Mouse (Mus musculus) hindbrain, embryonic 13.5 days (tissue): ENCODE measurements around the gene Abca7. TPM values are rescaled to one million over a fixed set of nuclear protein-coding genes. Genes with fewer than 3 reads are reported as not detected.
"Not testable (repeated sequence)": the region's sequence is repeated elsewhere in the genome, so short reads cannot be mapped to it uniquely, and the experiment has no call there.

Source experiments
- ATAC-seq: fragments of 200-750 bp; cut with Nextera tagmentation; 2 replicates; pipeline ENCODE4 v1.8.0; 2017; ENCODE audit warnings: moderate TSS enrichment; ENCODE audit not compliant: low FRiP score
- H3K27ac ChIP-seq: fragments of 300-500 bp; sonication (generic); 2 replicates; pipeline ENCODE4 v1.5.1; 2015; ENCODE audit warnings: inconsistent platforms, mild to moderate bottlenecking, moderate library complexity
- H3K27me3 ChIP-seq: fragments of 300-500 bp; sonication (generic); 2 replicates; pipeline ENCODE4 v1.6.1; 2015; ENCODE audit warnings: mild to moderate bottlenecking, inconsistent platforms
- H3K36me3 ChIP-seq: fragments of 300-500 bp; sonication (generic); 2 replicates; pipeline ENCODE4 v1.6.1; 2015; ENCODE audit warnings: mild to moderate bottlenecking, inconsistent platforms
- H3K4me1 ChIP-seq: fragments of 300-500 bp; sonication (generic); replicated peaks from 2 replicates; pipeline ENCODE4 v1.6.1; 2015; ENCODE audit warnings: inconsistent platforms
- H3K4me2 ChIP-seq: fragments of 300-500 bp; sonication (generic); 2 replicates; pipeline ENCODE4 v1.6.1; 2015; ENCODE audit warnings: inconsistent platforms, mild to moderate bottlenecking, moderate library complexity
- H3K4me3 ChIP-seq: fragments of 300-500 bp; sonication (generic); 2 replicates; pipeline ENCODE4 v1.5.1; 2015; ENCODE audit warnings: mild to moderate bottlenecking, inconsistent platforms
- H3K9ac ChIP-seq: fragments of 300-500 bp; sonication (generic); 2 replicates; pipeline ENCODE4 v1.6.1; 2015; ENCODE audit warnings: mild to moderate bottlenecking, inconsistent platforms
- H3K9me3 ChIP-seq: fragments of 300-500 bp; sonication (generic); 2 replicates; pipeline ENCODE4 v1.6.1; 2016; ENCODE audit warnings: inconsistent platforms
- WGBS: fragments of 180-500 bp; shearing (Covaris S2); methylation state at CpG from one replicate; pipeline ENCODE4 v1.1.7; 2015; 5-methylcytosine and 5-hydroxymethylcytosine counted together
- polyA plus RNA-seq: library from polyadenylated mRNA; unstranded; fragments of >200 nt; fragmentation: Nextera tagmentation; extraction: Ambion mirVana; gene quantifications from 2 replicates; pipeline ENCODE4 v1.2.1, GENCODE M21; 2015

The Abca7 gene
- polyA plus RNA-seq, 1 experiment from 2014 or later, result 6.1 TPM

DNA sequence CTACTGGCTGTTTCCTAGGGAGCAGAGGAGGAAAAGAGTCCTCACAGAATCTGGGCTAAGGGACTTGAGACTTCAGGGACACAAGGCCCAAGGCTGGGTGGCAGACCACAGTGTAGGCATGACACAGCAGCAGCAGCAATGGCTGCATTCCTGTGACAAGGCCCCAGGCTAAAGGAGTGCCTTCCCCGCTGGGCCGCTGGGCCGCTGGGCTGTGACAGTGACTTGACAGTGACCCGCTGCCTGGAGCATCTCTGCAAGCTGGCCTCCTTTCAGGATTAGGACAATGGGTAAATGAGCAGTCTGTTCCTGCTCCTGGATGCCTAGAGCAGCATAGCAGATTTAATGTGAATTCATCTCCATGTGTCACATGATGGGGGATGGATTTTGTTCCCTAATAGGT is 47.8 kb downstream of the Abca7 start:
- H3K36me3 ChIP-seq, result no peaks in the 10 kb centered on the region
- H3K4me1 ChIP-seq, result peaks cover 19% of the 10 kb centered on the region
- 10% methylated on average over 4 of the region's 4 CpGs for WGBS
- H3K4me2 ChIP-seq, result no peak overlapping the region
- peak overlapping the region; percentile 8 for H3K27ac ChIP-seq
- no peak overlapping the region; the same call in 1 of the 2 replicates for H3K9ac ChIP-seq
- no peaks in the 10 kb centered on the region for H3K9me3 ChIP-seq
- no peak overlapping the region for H3K4me3 ChIP-seq
- ATAC-seq, result no peak
- no peaks in the 10 kb centered on the region for H3K27me3 ChIP-seq

DNA sequence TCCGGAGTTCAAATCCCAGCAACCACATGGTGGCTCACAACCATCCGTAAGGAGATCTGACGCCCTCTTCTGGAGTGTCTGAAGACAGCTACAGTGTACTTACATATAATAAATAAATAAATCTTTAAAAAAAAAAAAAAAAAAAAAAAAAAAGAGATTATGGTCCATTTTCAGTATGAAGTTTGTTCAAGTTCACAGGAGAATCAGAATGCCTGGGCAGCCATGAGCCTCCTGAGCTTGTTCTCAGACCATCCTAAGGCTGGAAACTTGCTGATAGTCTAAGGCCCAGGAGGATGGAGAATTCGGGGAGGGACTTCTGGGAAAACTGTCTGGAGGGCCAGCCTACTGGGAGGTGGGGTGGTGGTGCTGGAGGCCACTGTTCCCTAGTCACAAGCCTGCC is 49.1 kb downstream of the Abca7 start:
- H3K9ac ChIP-seq, H3K4me3 ChIP-seq, H3K9me3 ChIP-seq, H3K27ac ChIP-seq, H3K36me3 ChIP-seq, ATAC-seq, H3K27me3 ChIP-seq, H3K4me2 ChIP-seq: not testable (repeated sequence)
- H3K4me1 ChIP-seq, result peaks cover 18% of the 10 kb centered on the region
- WGBS, result 83% methylated on average over 3 of the region's 4 CpGs

DNA sequence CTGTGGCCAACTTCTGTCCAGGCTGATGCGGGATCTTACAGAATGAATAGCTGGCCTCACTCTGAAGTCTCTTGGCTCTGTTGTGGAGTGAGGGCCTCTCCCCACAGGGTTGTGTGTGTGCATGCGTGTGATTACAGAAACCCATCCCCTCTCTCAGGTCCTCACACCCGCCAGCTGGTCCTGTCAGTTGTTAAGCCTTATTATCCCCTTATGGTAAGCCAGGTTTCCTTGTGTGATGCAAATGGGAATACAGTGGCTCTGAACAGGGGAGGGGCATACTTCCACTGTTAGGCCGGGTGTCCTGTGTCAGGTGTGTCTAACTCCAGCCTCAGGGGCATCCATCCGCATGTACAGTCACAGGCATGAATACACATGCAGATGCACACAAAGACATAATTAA is 49.5 kb downstream of the Abca7 start:
- no peak for ATAC-seq
- Histone ChIP-seq H3K4me1 (peaks cover 18% of the 10 kb centered on the region), H3K9me3 (no peaks in the 10 kb centered on the region), H3K4me2 (no peak overlapping the region), H3K36me3 (no peaks in the 10 kb centered on the region), H3K4me3 (no peak overlapping the region), H3K27me3 (0 out of 2 replicates have a peak, but pooled peaks cover 5% of the 10 kb centered on the region), H3K9ac (no peak overlapping the region), H3K27ac (no peak overlapping the region)
- WGBS, result 76% methylated on average over 5 of the region's 5 CpGs

DNA sequence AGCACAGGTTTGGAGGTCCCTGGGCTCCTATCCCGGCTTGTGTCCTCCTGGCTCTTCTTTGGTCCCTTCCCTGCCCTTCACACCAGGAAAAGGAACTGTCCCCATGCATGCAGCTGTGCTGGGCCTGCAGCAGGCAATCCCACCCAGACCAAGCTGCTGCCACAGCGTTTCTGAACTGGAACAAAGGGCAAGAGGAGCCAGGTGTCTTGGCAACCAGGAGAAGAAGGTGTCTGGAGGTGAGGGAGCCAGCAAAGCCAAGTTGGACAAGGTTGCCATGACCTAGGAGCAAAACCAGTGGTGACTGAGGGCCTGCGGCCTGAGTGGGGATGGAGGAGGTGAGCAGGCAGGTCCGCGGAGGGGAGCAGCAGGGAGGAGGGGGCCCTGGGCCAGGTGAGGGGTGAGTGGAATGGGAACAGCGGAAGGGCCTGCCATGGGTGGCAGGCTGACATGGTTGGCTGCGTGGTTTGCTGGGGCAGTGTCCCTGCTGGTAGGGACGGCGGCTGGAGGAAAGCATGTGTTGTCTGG is 50.8 kb downstream of the Abca7 start, which contains the start of gene Gpx4:
Gene Gpx4, plus strand, starts transcription at position 126 of the 525 bp plus-strand sequence.
- H3K9me3 ChIP-seq, result no peaks in the 10 kb centered on the region
- H3K27me3 ChIP-seq, result 0 out of 2 replicates have a peak, but pooled peaks cover 5% of the 10 kb centered on the region
- peak within 1 kb of the TSS; percentile 31 for H3K9ac ChIP-seq
- no peaks in the 10 kb centered on the region for H3K36me3 ChIP-seq
- H3K4me1 ChIP-seq, result peaks cover 18% of the 10 kb centered on the region
- no peak within 1 kb of the TSS for H3K4me2 ChIP-seq
- H3K4me3 ChIP-seq, result no peak within 1 kb of the TSS
- H3K27ac ChIP-seq, result 0 out of 2 replicates have a peak within 1 kb of the TSS, but pooled peaks have one; percentile 60
- 47% methylated on average over 9 of the region's 9 CpGs for WGBS
- ATAC-seq, result no peak

GRCm38 (mm10) chr10:80048396-80048795 is 52.1 kb downstream of the Abca7 start:
- H3K9ac ChIP-seq, result no peak overlapping the region
- H3K9me3 ChIP-seq, result no peaks in the 10 kb centered on the region
- H3K4me1 ChIP-seq, result peaks cover 24% of the 10 kb centered on the region
- H3K4me2 ChIP-seq, result no peak overlapping the region
- H3K4me3 ChIP-seq, result no peak overlapping the region
- H3K27ac ChIP-seq, result peak overlapping the region; percentile 60; the same call in 1 of the 2 replicates
- H3K27me3 ChIP-seq, result 0 out of 2 replicates have a peak, but pooled peaks cover 5% of the 10 kb centered on the region
- ATAC-seq, result no peak
- no peaks in the 10 kb centered on the region for H3K36me3 ChIP-seq
- WGBS, result 8% methylated on average over 5 of the region's 5 CpGs

DNA sequence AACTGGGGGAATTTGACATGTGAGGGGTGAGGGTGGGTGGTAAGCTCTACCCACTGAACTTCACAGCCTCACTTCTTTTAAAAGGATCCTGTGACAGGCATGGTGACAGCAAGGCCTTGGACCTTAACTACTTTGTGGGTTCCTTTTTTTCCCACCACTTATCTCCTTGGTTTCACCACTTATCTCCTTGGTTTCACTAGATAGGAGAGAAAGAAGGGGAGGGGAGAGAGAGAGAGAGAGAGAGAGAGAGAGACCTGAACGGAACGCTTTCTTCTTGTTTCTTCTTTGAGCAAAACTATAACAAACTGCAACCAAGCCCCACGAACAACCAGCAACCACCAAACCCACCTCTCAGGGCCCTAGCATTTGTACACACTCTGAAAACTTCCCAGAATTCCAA is 52.5 kb downstream of the Abca7 start:
- WGBS, result 67% methylated on average over 3 of the region's 3 CpGs
- Histone ChIP-seq H3K9me3 (no peaks in the 10 kb centered on the region), H3K4me2 (no peak overlapping the region), H3K27ac (peak overlapping the region; percentile 60; the same call in 1 of the 2 replicates), H3K9ac (no peak overlapping the region), H3K27me3 (0 out of 2 replicates have a peak, but pooled peaks cover 5% of the 10 kb centered on the region), H3K4me1 (peaks cover 24% of the 10 kb centered on the region), H3K36me3 (no peaks in the 10 kb centered on the region), H3K4me3 (no peak overlapping the region)
- no peak for ATAC-seq

DNA sequence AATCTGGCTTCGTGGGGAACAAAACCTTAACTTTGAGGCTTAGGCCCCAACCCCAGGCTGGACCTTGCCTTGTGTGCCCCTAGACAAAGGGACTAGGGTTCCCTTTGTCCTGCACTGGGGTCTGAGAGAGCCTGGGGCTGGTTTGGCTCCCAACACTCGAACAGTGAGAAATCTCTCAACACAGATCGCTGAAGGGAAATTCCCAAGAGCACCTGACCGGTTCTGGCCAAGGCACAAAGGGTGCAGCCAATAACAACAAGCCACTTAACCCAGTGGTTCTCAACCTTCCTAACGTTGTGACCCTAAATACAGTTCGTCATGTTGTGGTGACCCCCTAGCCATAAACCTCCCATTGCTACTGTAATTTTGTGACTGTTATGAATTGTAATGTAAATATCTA is 54.0 kb downstream of the Abca7 start:
- 0 out of 2 replicates have a peak, but pooled peaks cover 5% of the 10 kb centered on the region for H3K27me3 ChIP-seq
- H3K27ac ChIP-seq, result no peak overlapping the region
- H3K4me2 ChIP-seq, result no peak overlapping the region
- peaks cover 35% of the 10 kb centered on the region for H3K4me1 ChIP-seq
- H3K4me3 ChIP-seq, result no peak overlapping the region
- H3K36me3 ChIP-seq, result no peaks in the 10 kb centered on the region
- WGBS, result 21% methylated on average over 6 of the region's 6 CpGs
- H3K9me3 ChIP-seq, result no peaks in the 10 kb centered on the region
- H3K9ac ChIP-seq, result peak overlapping the region; percentile 46
- no peak for ATAC-seq

DNA sequence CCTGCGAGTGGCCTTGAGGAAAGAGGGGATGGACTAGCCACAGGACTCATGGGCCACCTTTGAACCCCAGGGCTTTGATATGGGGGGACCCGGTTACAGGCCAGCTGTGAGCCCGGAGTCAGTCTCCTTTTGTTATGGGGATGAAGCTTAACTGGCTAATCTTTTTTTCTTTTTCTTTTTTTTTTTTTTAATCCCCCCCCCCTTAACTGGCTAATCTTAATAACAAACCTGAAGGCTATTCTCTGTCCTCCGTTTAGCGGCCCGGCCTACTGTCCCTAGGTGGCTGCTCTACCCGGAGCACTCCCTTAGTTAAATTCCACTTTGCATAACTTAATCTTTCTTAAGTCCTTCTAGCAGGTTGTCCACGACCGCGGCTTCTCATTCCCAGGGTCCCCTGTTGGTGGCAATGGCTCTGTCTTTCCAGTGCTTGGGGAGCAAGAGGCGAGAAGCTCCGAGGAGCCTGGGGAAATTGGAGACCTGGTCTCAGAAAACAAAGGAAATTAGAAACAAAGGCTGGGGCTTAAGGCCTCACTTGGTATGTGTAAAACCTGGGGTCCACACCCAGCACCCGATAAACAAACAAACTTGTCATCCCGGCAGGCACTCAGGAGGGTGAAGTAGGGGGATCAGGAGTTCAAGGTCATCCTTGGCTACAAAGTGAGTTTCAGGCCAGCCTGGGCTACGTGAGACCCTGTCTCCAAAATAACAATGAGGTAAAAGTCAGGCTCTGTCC is 54.8 kb downstream of the Abca7 start:
- Histone ChIP-seq H3K27ac (0 out of 2 replicates have a peak overlapping the region, but pooled peaks have one; percentile 5), H3K9ac (0 out of 2 replicates have a peak overlapping the region, but pooled peaks have one; percentile 46), H3K4me1 (peaks cover 42% of the 10 kb centered on the region), H3K27me3 (0 out of 2 replicates have a peak, but pooled peaks cover 5% of the 10 kb centered on the region), H3K4me3 (no peak overlapping the region), H3K9me3 (no peaks in the 10 kb centered on the region), H3K4me2 (no peak overlapping the region), H3K36me3 (peaks cover 6% of the 10 kb centered on the region)
- WGBS, result 16% methylated on average over 15 of the region's 15 CpGs
- ATAC-seq, result no peak

- H3K36me3 ChIP-seq, result peaks cover 12% of the 10 kb centered on the region
- peak overlapping the region; percentile 40; the same call in 1 of the 2 replicates for H3K27ac ChIP-seq
- H3K27me3 ChIP-seq, result 0 out of 2 replicates have a peak, but pooled peaks cover 5% of the 10 kb centered on the region
- 32% methylated on average over 14 of the region's 14 CpGs for WGBS
- no peak overlapping the region for H3K4me3 ChIP-seq
- no peak overlapping the region for H3K4me2 ChIP-seq
- H3K9ac ChIP-seq, result no peak overlapping the region
- no peaks in the 10 kb centered on the region for H3K9me3 ChIP-seq
- no peak for ATAC-seq
- peaks cover 46% of the 10 kb centered on the region for H3K4me1 ChIP-seq
Observed at GRCm38 (mm10) chr10:80051618-80052373, 55.5 kb downstream of the Abca7 start.

DNA sequence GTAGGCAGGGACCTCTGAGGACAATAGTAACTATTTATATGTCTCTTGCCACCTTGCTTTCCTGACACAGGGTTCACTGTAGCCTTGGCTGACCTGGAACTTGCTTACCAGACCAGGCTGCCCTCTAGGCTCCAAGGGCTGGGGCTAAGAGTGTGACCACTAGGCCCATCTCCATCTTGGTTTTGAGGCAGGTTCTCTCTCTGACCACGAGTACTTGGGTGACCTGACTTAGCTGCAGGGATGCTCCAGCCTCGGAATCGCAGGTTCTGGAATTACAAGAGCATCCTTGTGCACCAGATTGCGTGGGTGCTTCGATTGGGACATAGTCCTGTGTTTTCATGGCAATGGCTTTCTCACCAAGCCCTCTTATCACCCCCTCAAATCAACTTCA is 56.1 kb downstream of the Abca7 start:
- no peak for ATAC-seq
- no peaks in the 10 kb centered on the region for H3K9me3 ChIP-seq
- peak overlapping the region; percentile 40; the same call in 1 of the 2 replicates for H3K27ac ChIP-seq
- 84% methylated on average over 5 of the region's 5 CpGs for WGBS
- H3K4me3 ChIP-seq, result no peak overlapping the region
- H3K36me3 ChIP-seq, result peaks cover 17% of the 10 kb centered on the region
- peaks cover 42% of the 10 kb centered on the region for H3K4me1 ChIP-seq
- H3K4me2 ChIP-seq, result no peak overlapping the region; the same call in 1 of the 2 replicates
- H3K27me3 ChIP-seq, result 0 out of 2 replicates have a peak, but pooled peaks cover 5% of the 10 kb centered on the region
- no peak overlapping the region for H3K9ac ChIP-seq

DNA sequence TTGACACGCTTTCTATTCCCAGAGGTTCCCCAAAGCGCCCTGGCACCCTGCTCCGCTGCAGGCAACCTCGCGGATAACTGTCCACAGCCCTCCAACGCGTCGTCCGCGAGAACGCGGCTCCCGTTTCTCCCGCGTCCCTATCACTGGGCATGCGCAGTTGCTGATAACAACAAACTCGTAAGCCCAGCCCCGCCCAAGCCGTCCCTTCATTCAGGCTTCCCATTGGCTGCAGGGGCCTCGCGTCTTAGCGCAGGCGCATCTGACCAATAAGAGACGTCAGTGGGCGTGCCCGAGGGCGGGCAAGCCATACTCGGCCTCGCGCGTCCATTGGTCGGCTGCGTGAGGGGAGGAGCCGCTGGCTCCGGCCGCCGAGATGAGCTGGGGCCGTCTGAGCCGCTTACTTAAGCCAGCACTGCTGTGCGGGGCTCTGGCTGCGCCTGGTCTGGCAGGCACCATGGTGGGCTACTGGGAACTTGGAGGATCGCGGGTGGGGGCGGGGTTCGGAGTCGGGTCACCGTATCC is 57.0 kb downstream of the Abca7 start:
- H3K4me2 ChIP-seq, result peak overlapping the region; percentile 80
- WGBS, result under 1% methylated on average over 47 of the region's 47 CpGs

More for the DNA sequence above, 57.0 kb downstream of the Abca7 start:
- Histone ChIP-seq H3K9me3 (no peaks in the 10 kb centered on the region), H3K4me1 (peaks cover 33% of the 10 kb centered on the region), H3K27ac (peak overlapping the region; percentile 98), H3K36me3 (peaks cover 27% of the 10 kb centered on the region), H3K9ac (peak overlapping the region; percentile 97), H3K4me3 (peak overlapping the region; percentile 87), H3K27me3 (0 out of 2 replicates have a peak, but pooled peaks cover 5% of the 10 kb centered on the region)
- ATAC-seq, result peak; percentile 97
